Mouse (Mus musculus) embryonic facial prominence, embryonic 10.5 days (tissue): ENCODE measurements around the gene Hspd1. TPM values are rescaled to one million over a fixed set of nuclear protein-coding genes. Genes with fewer than 3 reads are reported as not detected.
A peak's percentile ranks its signal among the peaks of the same experiment; 100 is the strongest.

ENCODE experiments used
- DNase-seq: peaks from one replicate; pipeline ENCODE4 v3.0.0-alpha.2; 2017; ENCODE audit warnings: low spot score
- H3K27ac ChIP-seq: fragments of 300-500 bp; sonication (generic); replicated peaks from 2 replicates; pipeline ENCODE4 v1.5.1; 2016; ENCODE audit warnings: mild to moderate bottlenecking
- H3K27me3 ChIP-seq: fragments of 300-500 bp; sonication (generic); replicated peaks from 2 replicates; pipeline ENCODE4 v1.6.1; 2016; ENCODE audit warnings: low read depth, mild to moderate bottlenecking; ENCODE audit not compliant: poor library complexity, severe bottlenecking
- H3K36me3 ChIP-seq: fragments of 300-500 bp; sonication (generic); replicated peaks from 2 replicates; pipeline ENCODE4 v1.6.1; 2016; ENCODE audit warnings: mild to moderate bottlenecking, moderate library complexity
- H3K4me1 ChIP-seq: fragments of 300-500 bp; sonication (generic); 2 replicates; pipeline ENCODE4 v1.6.1; 2016
- H3K4me3 ChIP-seq: fragments of 300-500 bp; sonication (generic); 2 replicates; pipeline ENCODE4 v1.5.1; 2016; ENCODE audit warnings: mild to moderate bottlenecking, moderate library complexity
- H3K9me3 ChIP-seq: fragments of 300-500 bp; sonication (generic); 2 replicates; pipeline ENCODE4 v1.6.1; 2016; ENCODE audit warnings: mild to moderate bottlenecking
- WGBS: fragments of 180-500 bp; shearing (Covaris S2); methylation state at CpG from one replicate; pipeline ENCODE4 v1.1.7; 2016; 5-methylcytosine and 5-hydroxymethylcytosine counted together
- polyA plus RNA-seq: library from polyadenylated mRNA; unstranded; fragments of >200 nt; fragmentation: Nextera tagmentation; extraction: Ambion mirVana; gene quantifications from 2 replicates; pipeline ENCODE4 v1.2.1, GENCODE M21; 2016

Hspd1 gene
- polyA plus RNA-seq, 1 experiment from 2014 or later: 604 TPM

DNA sequence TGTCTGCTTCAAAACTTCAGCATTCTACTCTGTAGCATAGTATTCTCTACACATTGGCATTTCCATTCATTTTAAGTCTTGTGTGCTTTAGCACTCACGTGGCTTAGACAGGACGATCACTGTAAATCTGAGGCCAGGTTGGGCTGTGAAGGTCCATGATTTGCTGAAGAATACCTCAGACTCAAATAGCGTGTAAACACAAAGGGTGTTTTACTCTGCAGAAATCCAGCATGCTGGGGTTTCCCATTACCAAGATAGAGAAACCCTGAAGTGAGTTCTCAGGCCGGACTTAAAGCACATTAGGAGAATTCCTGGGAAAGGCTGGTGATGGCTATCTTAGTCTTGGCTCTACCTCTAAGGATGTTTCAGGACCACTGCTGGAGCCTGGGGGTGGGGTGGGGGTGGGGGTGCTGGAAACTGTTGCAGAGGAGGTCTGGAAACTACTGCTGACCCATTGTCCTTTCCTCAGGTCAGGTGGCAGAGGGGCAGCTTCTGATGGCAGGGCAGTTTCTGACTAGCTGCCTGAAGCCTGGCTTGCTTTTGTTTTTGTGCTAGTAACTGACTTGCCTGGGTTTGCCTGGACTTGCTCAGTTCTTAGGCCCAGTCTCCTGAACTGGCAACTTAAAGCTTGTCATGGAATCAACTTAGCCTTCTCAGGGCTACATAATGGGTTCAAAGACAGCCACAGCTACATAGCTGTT lies 21.2 kb upstream of the Hspd1 start:
- Histone ChIP-seq H3K27ac (no peak overlapping the region), H3K4me3 (no peak overlapping the region), H3K36me3 (no peaks in the 10 kb centered on the region), H3K9me3 (no peaks in the 10 kb centered on the region), H3K4me1 (no peaks in the 10 kb centered on the region), H3K27me3 (no peaks in the 10 kb centered on the region)
- no peak for DNase-seq
- 87% methylated on average over 4 of the region's 4 CpGs for WGBS

GRCm38 (mm10) chr1:55108473-55108872 lies 20.4 kb upstream of the Hspd1 start:
- no peak for DNase-seq
- Histone ChIP-seq H3K4me3 (no peak overlapping the region), H3K4me1 (no peaks in the 10 kb centered on the region), H3K9me3 (no peaks in the 10 kb centered on the region), H3K36me3 (no peaks in the 10 kb centered on the region), H3K27ac (no peak overlapping the region), H3K27me3 (no peaks in the 10 kb centered on the region)
- 60% methylated on average over 2 of the region's 2 CpGs for WGBS

DNA sequence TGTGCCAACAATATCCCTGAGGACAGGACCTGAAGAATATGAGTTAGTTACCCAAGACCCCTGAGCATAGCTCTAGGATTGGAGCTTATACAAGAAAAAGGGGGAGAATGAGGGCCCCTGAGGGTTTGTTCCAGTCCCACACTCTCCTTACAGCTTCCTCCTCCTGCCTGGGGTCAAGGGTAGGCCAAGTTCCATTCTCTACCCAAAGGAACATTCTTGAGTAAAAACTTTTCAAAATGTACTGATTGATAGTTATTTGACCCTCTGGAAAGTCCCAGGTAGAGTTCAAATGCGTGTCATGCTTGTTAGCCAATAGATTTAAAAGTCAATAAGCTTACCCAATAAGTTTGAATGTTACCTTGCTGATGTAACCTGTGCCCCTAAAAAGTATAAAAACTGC lies 19.6 kb upstream of the Hspd1 start:
- no peak for DNase-seq
- Histone ChIP-seq H3K4me1 (no peaks in the 10 kb centered on the region), H3K9me3 (no peaks in the 10 kb centered on the region), H3K27ac (no peak overlapping the region), H3K36me3 (no peaks in the 10 kb centered on the region), H3K4me3 (no peak overlapping the region), H3K27me3 (no peaks in the 10 kb centered on the region)
- 85% methylated on average over 1 of the region's 1 CpGs for WGBS

GRCm38 (mm10) chr1:55106919-55107585 lies 19.0 kb upstream of the Hspd1 start:
- DNase-seq: no peak
- no peak overlapping the region for H3K27ac ChIP-seq
- no peaks in the 10 kb centered on the region for H3K27me3 ChIP-seq
- H3K9me3 ChIP-seq: no peaks in the 10 kb centered on the region
- H3K4me1 ChIP-seq: no peaks in the 10 kb centered on the region
- H3K36me3 ChIP-seq: no peaks in the 10 kb centered on the region
- 89% methylated on average over 9 of the region's 9 CpGs for WGBS
- no peak overlapping the region for H3K4me3 ChIP-seq

DNA sequence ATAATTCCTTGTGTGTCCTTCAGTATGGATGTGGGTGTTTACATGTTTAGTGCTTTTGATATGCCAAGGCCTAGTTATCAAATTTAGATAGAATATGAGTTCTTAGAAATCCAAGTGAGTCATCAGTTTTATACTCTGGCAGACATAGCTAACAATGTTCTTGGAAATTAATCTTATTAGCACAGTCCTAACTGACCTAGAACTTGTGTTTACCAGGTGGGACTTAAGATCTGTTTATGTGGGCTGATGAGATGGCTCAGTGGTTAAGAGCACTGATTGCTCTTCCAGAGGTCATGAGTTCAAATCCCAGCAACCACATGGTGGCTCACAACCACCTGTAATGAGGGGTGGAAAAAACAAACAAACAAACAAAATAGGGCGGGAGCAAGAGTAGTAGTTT lies 4.4 kb upstream of the Hspd1 start:
- H3K4me1 ChIP-seq: peaks cover 13% of the 10 kb centered on the region
- no peaks in the 10 kb centered on the region for H3K9me3 ChIP-seq
- H3K27ac ChIP-seq: no peak overlapping the region
- no peak for DNase-seq
- H3K4me3 ChIP-seq: no peak overlapping the region
- WGBS: 75% methylated on average over 1 of the region's 1 CpGs
- H3K36me3 ChIP-seq: peaks cover 49% of the 10 kb centered on the region
- H3K27me3 ChIP-seq: no peaks in the 10 kb centered on the region

- WGBS: 90% methylated on average over 2 of the region's 2 CpGs
- Histone ChIP-seq H3K36me3 (peaks cover 49% of the 10 kb centered on the region), H3K9me3 (no peaks in the 10 kb centered on the region), H3K27ac (no peak overlapping the region), H3K27me3 (no peaks in the 10 kb centered on the region), H3K4me3 (no peak overlapping the region), H3K4me1 (peaks cover 13% of the 10 kb centered on the region)
- no peak for DNase-seq
These were observed 4.0 kb upstream of the Hspd1 start for GRCm38 (mm10) chr1:55092056-55092455.

- peaks cover 31% of the 10 kb centered on the region for H3K4me1 ChIP-seq
- peak overlapping the region; percentile 96 for H3K4me3 ChIP-seq
- H3K27me3 ChIP-seq: no peaks in the 10 kb centered on the region
- DNase-seq: no peak
- H3K27ac ChIP-seq: peak overlapping the region; percentile 99
- H3K9me3 ChIP-seq: no peaks in the 10 kb centered on the region
- H3K36me3 ChIP-seq: peaks cover 64% of the 10 kb centered on the region
- WGBS: 92% methylated on average over 5 of the region's 5 CpGs
These were observed 1.5 kb upstream of the Hspd1 start for GRCm38 (mm10) chr1:55089498-55090064.

DNA sequence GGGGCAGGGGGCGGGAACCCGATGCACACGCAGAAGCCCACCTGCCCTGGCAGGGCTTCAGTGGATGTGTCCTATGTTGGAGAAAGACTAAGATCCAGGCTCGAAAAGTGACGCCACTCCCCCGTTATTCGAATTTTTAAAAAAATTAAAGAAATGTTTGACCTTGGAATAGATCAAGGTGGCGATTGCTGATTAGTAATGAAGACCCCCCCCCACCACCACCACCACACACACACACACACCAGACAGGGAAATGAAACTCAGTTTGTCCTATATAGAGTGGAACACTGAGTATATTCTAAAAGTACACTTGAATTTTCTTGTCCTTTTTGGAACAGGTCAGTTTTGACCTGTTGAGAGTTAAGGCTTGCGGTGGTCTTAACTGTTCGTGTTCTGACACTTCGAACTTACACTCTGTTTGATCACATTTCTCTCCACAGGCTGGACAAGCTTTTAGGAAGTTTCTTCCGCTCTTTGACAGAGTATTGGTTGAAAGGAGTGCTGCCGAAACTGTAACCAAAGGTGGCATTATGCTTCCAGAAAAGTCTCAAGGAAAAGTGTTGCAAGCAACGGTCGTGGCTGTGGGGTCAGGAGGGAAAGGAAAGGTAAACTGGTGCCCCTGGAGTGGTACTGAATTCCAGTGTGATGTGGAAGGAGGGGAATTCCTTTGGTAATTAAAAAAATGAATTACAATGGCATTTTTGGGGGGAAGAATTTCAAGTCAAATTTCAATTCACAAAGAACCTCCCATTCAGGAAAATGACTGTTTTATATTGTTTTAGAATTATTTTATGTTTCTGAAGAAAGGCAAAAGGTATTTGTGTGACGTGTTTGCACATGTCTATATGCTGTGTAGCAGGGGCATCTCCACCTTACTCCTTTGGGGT lies 811 bp upstream of the Hspd1 start:
- H3K4me3 ChIP-seq: peak overlapping the region; percentile 96
- peak overlapping the region; percentile 99 for H3K27ac ChIP-seq
- no peaks in the 10 kb centered on the region for H3K27me3 ChIP-seq
- H3K9me3 ChIP-seq: no peaks in the 10 kb centered on the region
- no peak for DNase-seq
- peaks cover 38% of the 10 kb centered on the region for H3K4me1 ChIP-seq
- 10% methylated on average over 16 of the region's 16 CpGs for WGBS
- H3K36me3 ChIP-seq: peaks cover 67% of the 10 kb centered on the region

- Histone ChIP-seq H3K27ac (peak overlapping the region; percentile 99), H3K4me3 (peak overlapping the region; percentile 96), H3K9me3 (no peaks in the 10 kb centered on the region), H3K36me3 (peaks cover 68% of the 10 kb centered on the region), H3K27me3 (no peaks in the 10 kb centered on the region), H3K4me1 (peaks cover 38% of the 10 kb centered on the region)
- DNase-seq: no peak
- WGBS: under 1% methylated on average over 57 of the region's 57 CpGs
These were observed 590 bp downstream of the Hspd1 start for GRCm38 (mm10) chr1:55087401-55087904.

DNA sequence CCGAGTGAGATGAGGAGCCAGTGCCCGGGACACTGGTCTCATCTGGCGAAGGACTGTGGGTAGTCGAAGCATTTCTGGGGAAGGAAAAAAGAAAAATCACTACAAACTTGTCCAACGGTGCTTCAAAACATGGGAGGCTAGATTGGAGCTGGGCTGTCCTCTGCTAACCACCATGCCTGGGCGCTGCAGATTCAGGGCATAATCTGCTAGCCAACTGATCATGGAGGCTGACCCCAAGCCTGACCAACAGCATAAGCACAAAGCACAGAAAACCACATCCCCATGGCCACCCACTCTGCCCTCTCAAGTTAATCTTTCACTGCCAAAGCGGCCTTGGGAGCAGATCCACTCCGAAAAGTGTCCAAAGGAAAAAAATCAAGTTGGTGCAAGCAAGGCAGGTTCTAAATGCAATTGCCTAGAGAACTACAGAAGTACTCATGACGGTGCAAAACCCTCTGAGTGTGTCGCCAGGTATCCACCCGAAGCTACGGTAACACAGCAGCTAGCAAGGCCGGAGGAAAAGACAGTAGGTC lies 1.1 kb downstream of the Hspd1 start:
- Histone ChIP-seq H3K4me1 (peaks cover 38% of the 10 kb centered on the region), H3K36me3 (peaks cover 68% of the 10 kb centered on the region), H3K27me3 (no peaks in the 10 kb centered on the region), H3K4me3 (peak overlapping the region; percentile 96), H3K9me3 (no peaks in the 10 kb centered on the region), H3K27ac (peak overlapping the region; percentile 99)
- DNase-seq: peak; percentile 38
- WGBS: 1% methylated on average over 13 of the region's 13 CpGs

DNA sequence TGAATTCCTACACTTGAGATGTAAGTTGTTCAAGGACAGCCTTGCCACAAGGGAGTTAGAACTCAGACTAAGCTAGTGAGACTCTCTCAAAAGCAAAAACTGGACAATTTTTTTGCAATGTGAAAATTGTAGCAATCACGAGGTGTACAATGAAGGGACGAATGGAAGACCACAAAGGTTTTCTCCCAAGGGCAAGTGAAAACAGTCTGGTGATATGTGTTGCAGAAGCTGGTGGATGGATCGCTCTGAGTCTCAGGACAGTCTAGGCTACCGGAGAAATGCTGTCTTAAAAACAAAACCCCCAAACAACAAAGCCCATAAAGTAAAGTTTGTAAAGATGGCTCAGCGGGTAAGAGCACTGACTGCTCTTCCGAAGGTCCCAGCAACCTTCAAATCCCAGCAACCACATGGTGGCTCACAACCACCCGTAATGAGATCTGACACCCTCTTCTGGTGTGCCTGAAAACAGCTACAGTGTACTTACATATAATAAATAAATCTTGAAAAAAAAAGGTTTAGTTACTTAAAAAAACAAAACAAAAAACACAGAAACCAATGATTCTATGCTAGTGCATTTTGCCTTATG lies 2.2 kb downstream of the Hspd1 start:
- WGBS: 54% methylated on average over 7 of the region's 7 CpGs
- H3K36me3 ChIP-seq: peaks cover 68% of the 10 kb centered on the region
- DNase-seq: no peak
- no peaks in the 10 kb centered on the region for H3K27me3 ChIP-seq
- peak overlapping the region; percentile 96 for H3K4me3 ChIP-seq
- H3K4me1 ChIP-seq: peaks cover 38% of the 10 kb centered on the region
- H3K27ac ChIP-seq: no peak overlapping the region
- no peaks in the 10 kb centered on the region for H3K9me3 ChIP-seq

GRCm38 (mm10) chr1:55082106-55082505 lies 5.9 kb downstream of the Hspd1 start:
- DNase-seq: no peak

More at GRCm38 (mm10) chr1:55082106-55082505, 5.9 kb downstream of the Hspd1 start:
- Histone ChIP-seq H3K9me3 (no peaks in the 10 kb centered on the region), H3K27me3 (no peaks in the 10 kb centered on the region), H3K36me3 (peaks cover 90% of the 10 kb centered on the region), H3K4me3 (no peak overlapping the region), H3K27ac (no peak overlapping the region), H3K4me1 (peaks cover 26% of the 10 kb centered on the region)
- WGBS: 78% methylated on average over 1 of the region's 1 CpGs
